Mouse (Mus musculus): ENCODE results near the gene Ddah2. TPM values are rescaled to one million over a fixed set of nuclear protein-coding genes. Genes with fewer than 3 reads are reported as not detected.
"Not testable (repeated sequence)": the region's sequence is repeated elsewhere in the genome, so short reads cannot be mapped to it uniquely, and the experiment has no call there.

The Ddah2 gene
- polyA plus RNA-seq, 1 experiment from 2014 or later, result 337 TPM

- no peak overlapping the region for H3K9ac ChIP-seq
- H3K4me1 ChIP-seq, result peaks cover 9% of the 10 kb centered on the region
- no peaks in the 10 kb centered on the region for H3K27me3 ChIP-seq (replicated peaks)
- H3K4me3 ChIP-seq, result no peak overlapping the region
- no peak for ATAC-seq (replicated peaks)
- no peaks in the 10 kb centered on the region for H3K9me3 ChIP-seq
- H3K36me3 ChIP-seq (replicated peaks), result no peaks in the 10 kb centered on the region
- no peak overlapping the region for H3K27ac ChIP-seq
- no peak overlapping the region for H3K4me2 ChIP-seq
- WGBS, result 91% methylated on average over 11 of the region's 11 CpGs
Measured at GRCm38 (mm10) chr17:35031272-35031671, 27.6 kb upstream of the Ddah2 start.

GRCm38 (mm10) chr17:35031880-35032279 is 27.0 kb upstream of the Ddah2 start:
- no peak overlapping the region for H3K4me3 ChIP-seq
- H3K4me2 ChIP-seq, result no peak overlapping the region
- H3K9ac ChIP-seq, result no peak overlapping the region
- no peaks in the 10 kb centered on the region for H3K36me3 ChIP-seq (replicated peaks)
- H3K27ac ChIP-seq, result no peak overlapping the region
- 91% methylated on average over 7 of the region's 7 CpGs for WGBS
- H3K4me1 ChIP-seq, result peaks cover 9% of the 10 kb centered on the region
- H3K27me3 ChIP-seq (replicated peaks), result no peaks in the 10 kb centered on the region
- ATAC-seq (replicated peaks), result no peak
- H3K9me3 ChIP-seq, result no peaks in the 10 kb centered on the region

- Histone ChIP-seq H3K36me3 (replicated peaks) (no peaks in the 10 kb centered on the region), H3K9me3 (no peaks in the 10 kb centered on the region), H3K4me3 (no peak overlapping the region), H3K9ac (no peak overlapping the region), H3K4me1 (peaks cover 6% of the 10 kb centered on the region), H3K4me2 (no peak overlapping the region), H3K27ac (no peak overlapping the region), H3K27me3 (replicated peaks) (no peaks in the 10 kb centered on the region)
- ATAC-seq (replicated peaks), result no peak
- 73% methylated on average over 8 of the region's 8 CpGs for WGBS
Measured at GRCm38 (mm10) chr17:35032323-35032870, 26.4 kb upstream of the Ddah2 start.

- not testable (repeated sequence) for ATAC-seq (replicated peaks)
Measured at GRCm38 (mm10) chr17:35033703-35034102, 25.1 kb upstream of the Ddah2 start.

GRCm38 (mm10) chr17:35034896-35035295 is 23.9 kb upstream of the Ddah2 start:
- H3K27me3 ChIP-seq (replicated peaks), result no peaks in the 10 kb centered on the region
- H3K4me1 ChIP-seq, result peaks cover 2% of the 10 kb centered on the region
- H3K9ac ChIP-seq, result no peak overlapping the region
- H3K36me3 ChIP-seq (replicated peaks), result no peaks in the 10 kb centered on the region
- no peak overlapping the region for H3K4me2 ChIP-seq
- no peak overlapping the region for H3K4me3 ChIP-seq
- 78% methylated on average over 6 of the region's 6 CpGs for WGBS
- no peaks in the 10 kb centered on the region for H3K9me3 ChIP-seq
- ATAC-seq (replicated peaks), result no peak
- H3K27ac ChIP-seq, result no peak overlapping the region

More at GRCm38 (mm10) chr17:35033703-35034102, 25.1 kb upstream of the Ddah2 start:
- H3K27ac ChIP-seq; H3K9me3 ChIP-seq; H3K4me3 ChIP-seq; H3K4me2 ChIP-seq; H3K36me3 ChIP-seq (replicated peaks); H3K9ac ChIP-seq; H3K4me1 ChIP-seq; H3K27me3 ChIP-seq (replicated peaks): not testable (repeated sequence)
- 84% methylated on average over 1 of the region's 1 CpGs for WGBS

- no peak for ATAC-seq (replicated peaks)
- Histone ChIP-seq H3K36me3 (replicated peaks) (no peaks in the 10 kb centered on the region), H3K4me1 (no peaks in the 10 kb centered on the region), H3K4me2 (no peak overlapping the region), H3K9ac (no peak overlapping the region), H3K4me3 (no peak overlapping the region), H3K27me3 (replicated peaks) (no peaks in the 10 kb centered on the region), H3K9me3 (no peaks in the 10 kb centered on the region), H3K27ac (no peak overlapping the region)
- WGBS, result 86% methylated on average over 11 of the region's 11 CpGs
Measured at GRCm38 (mm10) chr17:35039121-35039873, 19.5 kb upstream of the Ddah2 start.

GRCm38 (mm10) chr17:35043794-35044193 is 15.0 kb upstream of the Ddah2 start:
- no peak overlapping the region for H3K4me3 ChIP-seq
- no peaks in the 10 kb centered on the region for H3K9me3 ChIP-seq
- no peak overlapping the region for H3K9ac ChIP-seq
- no peak overlapping the region for H3K27ac ChIP-seq
- no peaks in the 10 kb centered on the region for H3K27me3 ChIP-seq (replicated peaks)
- peaks cover 8% of the 10 kb centered on the region for H3K4me1 ChIP-seq
- no peaks in the 10 kb centered on the region for H3K36me3 ChIP-seq (replicated peaks)
- no peak for ATAC-seq (replicated peaks)
- 88% methylated on average over 4 of the region's 4 CpGs for WGBS
- H3K4me2 ChIP-seq, result no peak overlapping the region

- 88% methylated on average over 7 of the region's 7 CpGs for WGBS
- H3K36me3 ChIP-seq (replicated peaks), result no peaks in the 10 kb centered on the region
- H3K9ac ChIP-seq, result no peak overlapping the region
- peak overlapping the region; percentile 95 for H3K4me2 ChIP-seq
- H3K27me3 ChIP-seq (replicated peaks), result no peaks in the 10 kb centered on the region
- H3K9me3 ChIP-seq, result no peaks in the 10 kb centered on the region
- H3K27ac ChIP-seq, result no peak overlapping the region
- H3K4me1 ChIP-seq, result peaks cover 16% of the 10 kb centered on the region
- no peak for ATAC-seq (replicated peaks)
- 0 out of 2 replicates have a peak overlapping the region, but pooled peaks have one; percentile 64 for H3K4me3 ChIP-seq
Measured at GRCm38 (mm10) chr17:35044904-35045806, 13.7 kb upstream of the Ddah2 start.

- peak; percentile 82; the same call in 1 of the 2 replicates for ATAC-seq (replicated peaks)
- H3K4me3 ChIP-seq, result peak overlapping the region; percentile 64
- H3K27ac ChIP-seq, result peak overlapping the region; percentile 53
- H3K4me1 ChIP-seq, result peaks cover 18% of the 10 kb centered on the region
- H3K27me3 ChIP-seq (replicated peaks), result no peaks in the 10 kb centered on the region
- WGBS, result 5% methylated on average over 46 of the region's 48 CpGs
- peak overlapping the region; percentile 95 for H3K4me2 ChIP-seq
- no peaks in the 10 kb centered on the region for H3K36me3 ChIP-seq (replicated peaks)
- peak overlapping the region; percentile 57 for H3K9ac ChIP-seq
- H3K9me3 ChIP-seq, result no peaks in the 10 kb centered on the region
Measured at GRCm38 (mm10) chr17:35045807-35046680, 12.8 kb upstream of the Ddah2 start.

GRCm38 (mm10) chr17:35046681-35047455 is 12.0 kb upstream of the Ddah2 start, which contains the start of gene Msh5:
Gene Msh5 (minus strand): TSS chr17:35046745.
- peaks cover 26% of the 10 kb centered on the region for H3K4me1 ChIP-seq
- H3K4me2 ChIP-seq, result peak within 1 kb of the TSS; percentile 95
- no peaks in the 10 kb centered on the region for H3K36me3 ChIP-seq (replicated peaks)
- ATAC-seq (replicated peaks), result peak; percentile 99
- H3K9me3 ChIP-seq, result no peaks in the 10 kb centered on the region
- peak within 1 kb of the TSS; percentile 53 for H3K27ac ChIP-seq
- no peaks in the 10 kb centered on the region for H3K27me3 ChIP-seq (replicated peaks)
- peak within 1 kb of the TSS; percentile 57 for H3K9ac ChIP-seq
- 3% methylated on average over 33 of the region's 33 CpGs for WGBS
- H3K4me3 ChIP-seq, result peak within 1 kb of the TSS; percentile 64

GRCm38 (mm10) chr17:35047688-35048087 is 11.1 kb upstream of the Ddah2 start:
- no peaks in the 10 kb centered on the region for H3K36me3 ChIP-seq (replicated peaks)
- H3K4me2 ChIP-seq, result no peak overlapping the region
- H3K27me3 ChIP-seq (replicated peaks), result no peaks in the 10 kb centered on the region
- H3K4me1 ChIP-seq, result peaks cover 32% of the 10 kb centered on the region
- 49% methylated on average over 1 of the region's 1 CpGs for WGBS
- ATAC-seq (replicated peaks), result no peak
- no peaks in the 10 kb centered on the region for H3K9me3 ChIP-seq
- H3K4me3 ChIP-seq, result no peak overlapping the region
- no peak overlapping the region for H3K9ac ChIP-seq
- H3K27ac ChIP-seq, result no peak overlapping the region
